ENCODE assay signal across 30 mouse cellular contexts in genomic region chrX:143879631-143880030, GRCm38 (mm10). TPM values are rescaled to one million over a fixed set of nuclear protein-coding genes. Genes with fewer than 3 reads are reported as not detected.
DNase-seq lines count a peak whose midpoint lies in the region; ATAC-seq lines count a peak whose summit lies in the region.
"Had no signal": no experiment of that assay in that cellular context is flagged by ENCODE, and none has a peak within 500 bp of the region (broad histone marks: within the 10 kb centered on the region; RNA-seq: fewer than 3 reads in every experiment).

No protein-coding gene starts in this region.

- H3K9me3 ChIP-seq in heart, embryonic 11.5 days (replicated peaks; ENCODE audit: control insufficient read depth, low read length), result no peaks in the 10 kb centered on the region
- H3K9me3 ChIP-seq: embryonic facial prominence, embryonic 13.5 days; embryonic facial prominence, embryonic 15.5 days; forebrain, embryonic 10.5 days; forebrain, embryonic 12.5 days; G1E had no signal

- 76% methylated on average over 3 of the region's 3 CpGs for WGBS in heart, embryonic 11.5 days (ENCODE audit: insufficient replicate concordance)

- H3K9ac ChIP-seq in heart, embryonic 11.5 days (ENCODE audit: low read depth, low read length), result no peak overlapping the region
- H3K9ac ChIP-seq: embryonic facial prominence, embryonic 13.5 days; embryonic facial prominence, embryonic 15.5 days; forebrain, embryonic 12.5 days had no signal

- H3K27ac ChIP-seq in heart, embryonic 11.5 days (ENCODE audit: low read depth, low read length), result no peak overlapping the region
- H3K27ac ChIP-seq: embryonic facial prominence, embryonic 13.5 days; embryonic facial prominence, embryonic 15.5 days; forebrain, embryonic 10.5 days; forebrain, embryonic 12.5 days had no signal

- ATAC-seq in heart, embryonic 11.5 days (replicated peaks; ENCODE audit: insufficient number of reproducible peaks, low FRiP score, low TSS enrichment), result no peak
- ATAC-seq: activated CD4-positive, CD25-positive, alpha-beta regulatory T cell, adult 4 months; CD4-positive, CD25-positive, alpha-beta regulatory T cell, adult 4 months; forebrain, embryonic 14.5 days; Patski had no signal

- H3K27me3 ChIP-seq in heart, embryonic 11.5 days (ENCODE audit: control insufficient read depth, insufficient read depth, low read length), result no peaks in the 10 kb centered on the region
- H3K27me3 ChIP-seq: CH12.LX; embryonic facial prominence, embryonic 15.5 days; forebrain, embryonic 12.5 days had no signal

- no peaks in the 10 kb centered on the region for H3K4me1 ChIP-seq in heart, embryonic 11.5 days (ENCODE audit: control insufficient read depth, insufficient read depth, low read length)
- H3K4me1 ChIP-seq: embryonic facial prominence, embryonic 13.5 days; embryonic facial prominence, embryonic 15.5 days; forebrain, embryonic 10.5 days; forebrain, embryonic 12.5 days had no signal

- no peak overlapping the region for H3K4me3 ChIP-seq in heart, embryonic 11.5 days (ENCODE audit: low read depth, low read length)
- H3K4me3 ChIP-seq: embryonic facial prominence, embryonic 13.5 days; embryonic facial prominence, embryonic 15.5 days; erythroblast, embryonic 14.5 days; forebrain, embryonic 10.5 days; forebrain, embryonic 12.5 days had no signal

- no peak overlapping the region for H3K4me2 ChIP-seq in heart, embryonic 11.5 days
- H3K4me2 ChIP-seq: embryonic facial prominence, embryonic 13.5 days; embryonic facial prominence, embryonic 15.5 days; forebrain, embryonic 12.5 days had no signal

- DNase-seq in gastrocnemius, adult 18-20 months (ENCODE audit: low spot score), result peak; percentile 43
- DNase-seq in gastrocnemius, postnatal 10 days, result no peak
- peak; percentile 91 for DNase-seq in heart, adult 11 months
- no peak for DNase-seq in heart, postnatal 25 days (ENCODE audit: low spot score)
- DNase-seq in heart, adult 9 months (ENCODE audit: low spot score in 2 of 2), result peak; percentile 4 to 24
- peak; percentile 1 for DNase-seq in lung, postnatal 10 days
- no peak for DNase-seq in lung, adult 18-20 months
- DNase-seq: adrenal gland, adult 8-10 months; adrenal gland, postnatal 14 days; adrenal gland, postnatal 36 days; B cell, adult 2 months; cerebellum, adult 11-12 months; cerebellum, adult 8-10 months; cerebellum, adult 9-11 months; cerebellum, postnatal 14 days; cerebellum, postnatal 36 days; embryo, embryonic 11 days had no signal

- intact Hi-C loops in heart, postnatal 25 days (cut with DNase I), result no loop called here

- H3K36me3 ChIP-seq in heart, embryonic 11.5 days (ENCODE audit: control insufficient read depth, insufficient read depth, low read length), result no peaks in the 10 kb centered on the region
- H3K36me3 ChIP-seq: embryonic facial prominence, embryonic 13.5 days; embryonic facial prominence, embryonic 15.5 days; forebrain, embryonic 10.5 days; forebrain, embryonic 12.5 days; G1E had no signal

RNA-seq across cellular contexts. Expression of gene Capn6, which starts 52.4 kb away (rescaled TPM):
- 1 to 10 TPM; 1.0 to 2.3 TPM for total RNA-seq in gastrocnemius, adult 18-20 months (2021)
- 100 to 1,000 TPM; 103 to 104 TPM for total RNA-seq in gastrocnemius, postnatal 10 days (2021)
- total RNA-seq in heart, postnatal 25 days (2021), result 1 to 10 TPM in 1 of 2 experiments, under 1 TPM in 1; 0.83 to 1.6 TPM
- polyA plus RNA-seq in heart, embryonic 11.5 days (2014; fragmentation: Nextera tagmentation; extraction: Ambion mirVana), result 264 and 287 TPM in 2 replicates
- total RNA-seq: CH12.LX; common myeloid progenitor, adult 5-6 weeks had no signal
- polyA plus RNA-seq: activated CD4-positive, CD25-positive, alpha-beta regulatory T cell, adult 4 months; CD4-positive, CD25-positive, alpha-beta regulatory T cell, adult 4 months; erythroblast, embryonic 14.5 days; Patski had no signal

RNA-seq across cellular contexts. Expression of gene Dcx, which starts 53.5 kb away (rescaled TPM):
- total RNA-seq in gastrocnemius, adult 18-20 months (2021), result not detected
- total RNA-seq in gastrocnemius, postnatal 10 days (2021), result 1 to 10 TPM; 3.0 to 3.2 TPM
- total RNA-seq in heart, postnatal 25 days (2021), result not detected
- polyA plus RNA-seq in heart, embryonic 11.5 days (2014; fragmentation: Nextera tagmentation; extraction: Ambion mirVana), result 1.2 and 1.3 TPM in 2 replicates
- total RNA-seq: CH12.LX; common myeloid progenitor, adult 5-6 weeks had no signal
- polyA plus RNA-seq: activated CD4-positive, CD25-positive, alpha-beta regulatory T cell, adult 4 months; CD4-positive, CD25-positive, alpha-beta regulatory T cell, adult 4 months; erythroblast, embryonic 14.5 days had no signal

Comparison
In these comparisons a context has a peak if more than half of its experiments do, and no peak if none do; other contexts are left out.
1. DNase-seq: peak in gastrocnemius, adult 18-20 months (single experiment), heart, adult 11 months (single experiment), heart, adult 9 months (2 of 2) and lung, postnatal 10 days (single experiment); none in gastrocnemius, postnatal 10 days (single experiment), heart, postnatal 25 days (single experiment) and lung, adult 18-20 months (0 of 2).
2. RNA of gene Capn6, which starts 52.4 kb away (total RNA-seq): 103 to 104 TPM in gastrocnemius, postnatal 10 days; 1.0 to 2.3 TPM in gastrocnemius, adult 18-20 months and 0.83 to 1.6 TPM in heart, postnatal 25 days; every median in the first group is over 10 times any median in the second.